Mouse (Mus musculus) neural tube, embryonic 11.5 days (tissue): ENCODE results near the gene Plppr5. TPM values are rescaled to one million over a fixed set of nuclear protein-coding genes. Genes with fewer than 3 reads are reported as not detected.

Source experiments
- ATAC-seq: fragments of 200-750 bp; cut with Nextera tagmentation; 2 replicates; pipeline ENCODE4 v1.8.0; 2017; ENCODE audit warnings: moderate number of reproducible peaks, mild to moderate bottlenecking, moderate TSS enrichment, moderate library complexity; ENCODE audit not compliant: insufficient read depth, low FRiP score, low TSS enrichment
- DNase-seq: peaks from one replicate; pipeline ENCODE4 v3.0.0-alpha.2; 2015; ENCODE audit warnings: low spot score
- H3K27ac ChIP-seq: fragments of 300-500 bp; sonication (generic); 2 replicates; pipeline ENCODE4 v1.5.1; 2014; ENCODE audit warnings: low read depth, mild to moderate bottlenecking, low read length
- H3K27me3 ChIP-seq: fragments of 300-500 bp; sonication (generic); 2 replicates; pipeline ENCODE4 v1.6.1; 2014; ENCODE audit warnings: mild to moderate bottlenecking, low read length, mixed read lengths; ENCODE audit not compliant: control insufficient read depth, insufficient read depth
- H3K36me3 ChIP-seq: fragments of 300-500 bp; sonication (generic); 2 replicates; pipeline ENCODE4 v1.6.1; 2014; ENCODE audit warnings: mild to moderate bottlenecking, low read length, moderate library complexity, mixed read lengths; ENCODE audit not compliant: control insufficient read depth, insufficient read depth
- H3K4me1 ChIP-seq: fragments of 300-500 bp; sonication (generic); 2 replicates; pipeline ENCODE4 v1.6.1; 2014; ENCODE audit warnings: low read length, mixed read lengths; ENCODE audit not compliant: control insufficient read depth, insufficient read depth
- H3K4me2 ChIP-seq: fragments of 300-500 bp; sonication (generic); 2 replicates; pipeline ENCODE4 v1.6.1; 2014; ENCODE audit warnings: low read depth, mild to moderate bottlenecking, moderate library complexity
- H3K4me3 ChIP-seq: fragments of 300-500 bp; sonication (generic); 2 replicates; pipeline ENCODE4 v1.5.1; 2014; ENCODE audit warnings: low read depth, low read length
- H3K9ac ChIP-seq: fragments of 300-500 bp; sonication (generic); 2 replicates; pipeline ENCODE4 v1.6.1; 2014; ENCODE audit warnings: mild to moderate bottlenecking, low read length
- H3K9me3 ChIP-seq: fragments of 300-500 bp; sonication (generic); 2 replicates; pipeline ENCODE4 v1.6.1; 2016; ENCODE audit warnings: low read length; ENCODE audit not compliant: control insufficient read depth
- WGBS: fragments of 180-500 bp; shearing (Covaris S2); extraction: QIAGEN DNeasy Blood & Tissue Kit; methylation state at CpG from one replicate; pipeline ENCODE4 v1.1.7; 2014; 5-methylcytosine and 5-hydroxymethylcytosine counted together
- polyA plus RNA-seq: library from polyadenylated mRNA; unstranded; fragments of >200 nt; fragmentation: Nextera tagmentation; extraction: Ambion mirVana; gene quantifications from 2 replicates; pipeline ENCODE4 v1.2.1, GENCODE M21; 2014

The Plppr5 gene
- polyA plus RNA-seq, 1 experiment from 2014 or later = 0.24 TPM

- no peaks in the 10 kb centered on the region for H3K9me3 ChIP-seq
- WGBS = 79% methylated on average over 5 of the region's 5 CpGs
- H3K4me1 ChIP-seq = no peaks in the 10 kb centered on the region
- H3K4me2 ChIP-seq = no peak overlapping the region
- no peak overlapping the region for H3K27ac ChIP-seq
- no peaks in the 10 kb centered on the region for H3K36me3 ChIP-seq
- ATAC-seq = no peak
- H3K9ac ChIP-seq = no peak overlapping the region
- no peak for DNase-seq
- no peak overlapping the region for H3K4me3 ChIP-seq
- H3K27me3 ChIP-seq = no peaks in the 10 kb centered on the region
Measured at GRCm38 (mm10) chr3:117724521-117724920, 149.9 kb downstream of the Plppr5 start.

DNA sequence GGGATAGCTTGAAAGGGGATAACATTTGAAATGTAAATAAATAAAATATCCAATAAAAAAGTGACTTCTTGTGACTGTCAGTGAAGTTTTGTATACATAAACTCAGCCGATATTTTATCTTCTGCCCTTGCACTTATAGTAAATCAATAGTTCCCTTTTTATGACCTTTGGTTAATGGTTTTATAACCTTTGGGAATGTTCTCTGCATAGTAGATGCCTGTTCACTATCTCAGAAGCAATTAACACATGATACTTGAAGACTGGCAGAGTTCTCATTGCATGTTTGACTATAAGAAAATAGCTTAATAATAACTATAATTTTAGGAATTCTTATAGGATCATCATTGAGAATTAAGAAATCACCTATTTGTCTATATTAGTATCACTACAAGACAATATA is 150.9 kb downstream of the Plppr5 start:
- DNase-seq (no peak), ATAC-seq (no peak)
- Histone ChIP-seq H3K27ac (no peak overlapping the region), H3K9ac (no peak overlapping the region), H3K4me3 (no peak overlapping the region), H3K27me3 (no peaks in the 10 kb centered on the region), H3K36me3 (no peaks in the 10 kb centered on the region), H3K4me2 (no peak overlapping the region), H3K4me1 (no peaks in the 10 kb centered on the region), H3K9me3 (no peaks in the 10 kb centered on the region)
- 91% methylated on average over 1 of the region's 1 CpGs for WGBS

DNA sequence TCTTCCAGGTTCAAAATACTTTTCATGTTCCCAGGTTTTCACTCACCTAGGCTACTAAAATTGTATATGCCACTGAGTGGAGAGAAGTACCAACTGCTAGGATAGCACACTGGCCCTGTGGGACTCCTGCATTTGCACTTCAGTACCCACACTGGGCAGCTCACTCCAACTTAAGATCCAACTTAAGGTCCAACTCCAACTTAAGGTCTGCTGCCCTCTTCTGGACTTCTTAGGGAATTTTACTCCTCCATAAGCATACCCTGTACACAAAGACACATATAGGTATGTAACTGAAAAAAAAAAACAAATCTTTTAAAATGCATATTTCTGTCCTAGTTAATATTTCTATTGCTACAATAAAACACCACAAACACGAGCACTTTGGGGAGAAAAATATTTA is 153.5 kb downstream of the Plppr5 start:
- Histone ChIP-seq H3K27me3 (no peaks in the 10 kb centered on the region), H3K9me3 (no peaks in the 10 kb centered on the region), H3K4me3 (no peak overlapping the region), H3K27ac (no peak overlapping the region), H3K4me1 (no peaks in the 10 kb centered on the region), H3K4me2 (no peak overlapping the region), H3K9ac (no peak overlapping the region), H3K36me3 (no peaks in the 10 kb centered on the region)
- no peak for DNase-seq
- ATAC-seq = no peak
- WGBS = 37% methylated on average over 1 of the region's 1 CpGs

- Histone ChIP-seq H3K4me2 (no peak overlapping the region), H3K9ac (no peak overlapping the region), H3K27ac (no peak overlapping the region), H3K36me3 (no peaks in the 10 kb centered on the region), H3K9me3 (no peaks in the 10 kb centered on the region), H3K27me3 (no peaks in the 10 kb centered on the region), H3K4me1 (no peaks in the 10 kb centered on the region), H3K4me3 (no peak overlapping the region)
- ATAC-seq (no peak), DNase-seq (no peak)
- WGBS = 61% methylated on average over 9 of the region's 9 CpGs
Measured at GRCm38 (mm10) chr3:117729121-117730072, 154.8 kb downstream of the Plppr5 start.

DNA sequence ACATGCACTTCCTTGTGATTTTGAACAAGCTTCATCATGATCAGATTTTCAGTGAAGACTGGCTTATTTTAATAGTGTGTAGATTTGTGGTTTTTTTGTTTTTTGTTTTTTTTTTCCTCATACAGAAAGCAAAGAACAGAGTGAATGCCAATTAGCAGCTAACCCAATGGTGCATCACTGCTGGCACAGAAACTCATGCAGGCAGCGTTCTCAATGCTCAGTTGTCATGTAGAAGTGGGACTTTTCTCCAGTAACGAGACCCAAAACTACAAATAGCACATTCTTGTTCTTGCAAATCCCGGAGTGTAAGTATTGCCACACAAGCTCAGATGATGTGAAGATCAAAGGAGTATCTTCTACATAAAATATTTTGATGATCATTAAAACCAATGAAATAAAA is 156.9 kb downstream of the Plppr5 start:
- no peaks in the 10 kb centered on the region for H3K4me1 ChIP-seq
- H3K27me3 ChIP-seq = no peaks in the 10 kb centered on the region
- no peaks in the 10 kb centered on the region for H3K9me3 ChIP-seq
- H3K36me3 ChIP-seq = no peaks in the 10 kb centered on the region
- ATAC-seq (no peak), DNase-seq (no peak)
- WGBS = 82% methylated on average over 3 of the region's 3 CpGs
- H3K4me2 ChIP-seq = no peak overlapping the region
- H3K4me3 ChIP-seq = no peak overlapping the region
- no peak overlapping the region for H3K9ac ChIP-seq
- no peak overlapping the region for H3K27ac ChIP-seq

DNA sequence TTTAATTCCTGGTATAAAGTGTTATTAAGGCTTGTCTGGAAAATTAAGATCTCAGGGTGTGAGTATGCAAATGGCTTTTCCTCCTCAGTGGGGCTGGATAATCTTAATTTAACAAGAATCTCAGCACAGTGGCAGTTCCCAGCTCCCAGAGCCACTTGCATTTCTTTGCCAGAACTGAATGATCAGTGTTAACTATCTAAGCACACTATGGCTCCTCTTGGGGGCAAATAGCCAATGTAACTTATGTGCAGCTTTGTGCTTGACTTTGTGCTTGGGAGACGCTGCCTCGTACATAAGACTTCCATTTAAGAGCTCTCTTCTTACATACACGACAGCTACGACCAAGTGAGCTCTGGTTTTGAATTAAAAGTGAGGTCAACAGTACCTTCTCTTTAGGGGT is 158.0 kb downstream of the Plppr5 start:
- no peak overlapping the region for H3K4me3 ChIP-seq
- DNase-seq (no peak), ATAC-seq (no peak)
- H3K27ac ChIP-seq = no peak overlapping the region
- no peaks in the 10 kb centered on the region for H3K4me1 ChIP-seq
- H3K27me3 ChIP-seq = no peaks in the 10 kb centered on the region
- 81% methylated on average over 4 of the region's 4 CpGs for WGBS
- no peak overlapping the region for H3K4me2 ChIP-seq
- no peak overlapping the region for H3K9ac ChIP-seq
- no peaks in the 10 kb centered on the region for H3K36me3 ChIP-seq
- no peaks in the 10 kb centered on the region for H3K9me3 ChIP-seq

Other genes starting within 250 kb of the Plppr5 start
- gene Plppr4, start 214.0 kb upstream of the Plppr5 start, polyA plus RNA-seq = 0.22 and 0.45 TPM in 2 replicates